Mouse (Mus musculus) heart, embryonic 15.5 days (tissue): ENCODE results near the gene Spen. TPM values are rescaled to one million over a fixed set of nuclear protein-coding genes. Genes with fewer than 3 reads are reported as not detected.

Source experiments
- ATAC-seq: fragments of 200-750 bp; cut with Nextera tagmentation; replicated peaks from 2 replicates; pipeline ENCODE4 v1.8.0; 2017; ENCODE audit warnings: low read depth, moderate TSS enrichment; ENCODE audit not compliant: insufficient number of reproducible peaks, insufficient read depth, low FRiP score
- H3K27ac ChIP-seq: fragments of 300-500 bp; sonication (generic); 2 replicates; pipeline ENCODE4 v1.5.1; 2015; ENCODE audit warnings: mild to moderate bottlenecking, inconsistent platforms
- H3K27me3 ChIP-seq: fragments of 300-500 bp; sonication (generic); 2 replicates; pipeline ENCODE4 v1.6.1; 2015; ENCODE audit warnings: inconsistent platforms
- H3K36me3 ChIP-seq: fragments of 300-500 bp; sonication (generic); 2 replicates; pipeline ENCODE4 v1.6.1; 2015; ENCODE audit warnings: mild to moderate bottlenecking, inconsistent platforms
- H3K4me1 ChIP-seq: fragments of 300-500 bp; sonication (generic); replicated peaks from 2 replicates; pipeline ENCODE4 v1.6.1; 2015; ENCODE audit warnings: inconsistent platforms
- H3K4me2 ChIP-seq: fragments of 300-500 bp; sonication (generic); 2 replicates; pipeline ENCODE4 v1.6.1; 2015; ENCODE audit warnings: inconsistent platforms, mild to moderate bottlenecking, moderate library complexity
- H3K4me3 ChIP-seq: fragments of 300-500 bp; sonication (generic); 2 replicates; pipeline ENCODE4 v1.5.1; 2015; ENCODE audit warnings: mild to moderate bottlenecking, inconsistent platforms
- H3K9ac ChIP-seq: fragments of 300-500 bp; sonication (generic); 2 replicates; pipeline ENCODE4 v1.6.1; 2015; ENCODE audit warnings: mild to moderate bottlenecking, inconsistent platforms
- H3K9me3 ChIP-seq: fragments of 300-500 bp; sonication (generic); replicated peaks from 2 replicates; pipeline ENCODE4 v1.6.1; 2016; ENCODE audit warnings: inconsistent platforms
- WGBS: fragments of 180-500 bp; shearing (Covaris S2); methylation state at CpG from one replicate; pipeline ENCODE4 v1.1.7; 2015; ENCODE audit warnings: mixed read lengths; 5-methylcytosine and 5-hydroxymethylcytosine counted together
- polyA plus RNA-seq: library from polyadenylated mRNA; unstranded; fragments of >200 nt; fragmentation: Nextera tagmentation; extraction: Ambion mirVana; gene quantifications from 2 replicates; pipeline ENCODE4 v1.2.1, GENCODE M21; 2015

Spen gene
- polyA plus RNA-seq, 1 experiment from 2014 or later = 6.3 TPM

GRCm38 (mm10) chr4:141526936-141527650 is 11.3 kb downstream of the Spen start:
- ATAC-seq = no peak
- H3K9me3 ChIP-seq = no peaks in the 10 kb centered on the region
- 57% methylated on average over 7 of the region's 7 CpGs for WGBS
- no peak overlapping the region for H3K4me3 ChIP-seq
- H3K4me1 ChIP-seq = peaks cover 47% of the 10 kb centered on the region
- H3K27me3 ChIP-seq = no peaks in the 10 kb centered on the region
- H3K27ac ChIP-seq = no peak overlapping the region
- peaks cover 3% of the 10 kb centered on the region; the same call in 1 of the 2 replicates for H3K36me3 ChIP-seq
- H3K9ac ChIP-seq = no peak overlapping the region
- H3K4me2 ChIP-seq = no peak overlapping the region

GRCm38 (mm10) chr4:141525940-141526339 is 12.5 kb downstream of the Spen start:
- Histone ChIP-seq H3K4me1 (peaks cover 47% of the 10 kb centered on the region), H3K36me3 (peaks cover 14% of the 10 kb centered on the region)

GRCm38 (mm10) chr4:141524658-141525057 is 13.7 kb downstream of the Spen start:
- Histone ChIP-seq H3K9ac (no peak overlapping the region), H3K9me3 (no peaks in the 10 kb centered on the region), H3K4me2 (no peak overlapping the region), H3K4me1 (peaks cover 46% of the 10 kb centered on the region), H3K36me3 (peaks cover 20% of the 10 kb centered on the region), H3K4me3 (no peak overlapping the region), H3K27ac (peak overlapping the region; percentile 38), H3K27me3 (no peaks in the 10 kb centered on the region)
- WGBS = 13% methylated on average over 6 of the region's 6 CpGs
- ATAC-seq = no peak; the same call in 1 of the 2 replicates

More at GRCm38 (mm10) chr4:141525940-141526339, 12.5 kb downstream of the Spen start:
- Histone ChIP-seq H3K9me3 (no peaks in the 10 kb centered on the region), H3K4me3 (no peak overlapping the region), H3K27me3 (no peaks in the 10 kb centered on the region), H3K9ac (no peak overlapping the region), H3K27ac (no peak overlapping the region), H3K4me2 (no peak overlapping the region)
- ATAC-seq = no peak
- 70% methylated on average over 2 of the region's 2 CpGs for WGBS

GRCm38 (mm10) chr4:141523128-141523527 is 15.3 kb downstream of the Spen start:
- no peak for ATAC-seq
- no peaks in the 10 kb centered on the region for H3K9me3 ChIP-seq
- H3K4me3 ChIP-seq = no peak overlapping the region
- peak overlapping the region; percentile 35 for H3K27ac ChIP-seq
- H3K36me3 ChIP-seq = peaks cover 27% of the 10 kb centered on the region
- no peak overlapping the region for H3K9ac ChIP-seq
- 54% methylated on average over 11 of the region's 11 CpGs for WGBS
- no peaks in the 10 kb centered on the region for H3K27me3 ChIP-seq
- H3K4me2 ChIP-seq = no peak overlapping the region
- peaks cover 34% of the 10 kb centered on the region for H3K4me1 ChIP-seq

- ATAC-seq = no peak
- peaks cover 38% of the 10 kb centered on the region for H3K36me3 ChIP-seq
Observed at GRCm38 (mm10) chr4:141518386-141518785, 20.0 kb downstream of the Spen start.

GRCm38 (mm10) chr4:141514179-141514641 is 24.2 kb downstream of the Spen start:
- no peak overlapping the region for H3K4me3 ChIP-seq
- peaks cover 17% of the 10 kb centered on the region; the same call in 1 of the 2 replicates for H3K36me3 ChIP-seq
- H3K9ac ChIP-seq = no peak overlapping the region
- H3K27me3 ChIP-seq = no peaks in the 10 kb centered on the region
- H3K4me1 ChIP-seq = peaks cover 29% of the 10 kb centered on the region
- no peak overlapping the region for H3K4me2 ChIP-seq
- H3K9me3 ChIP-seq = no peaks in the 10 kb centered on the region
- ATAC-seq = no peak; the same call in 1 of the 2 replicates
- whole genome bisulfite sequencing = 33% methylated on average over 12 of the region's 12 CpGs
- peak overlapping the region; percentile 27 for H3K27ac ChIP-seq

More at GRCm38 (mm10) chr4:141518386-141518785, 20.0 kb downstream of the Spen start:
- H3K27ac ChIP-seq = no peak overlapping the region
- WGBS = 83% methylated on average over 3 of the region's 3 CpGs
- H3K27me3 ChIP-seq = no peaks in the 10 kb centered on the region
- no peak overlapping the region for H3K9ac ChIP-seq
- no peak overlapping the region for H3K4me2 ChIP-seq
- H3K4me1 ChIP-seq = peaks cover 22% of the 10 kb centered on the region
- no peaks in the 10 kb centered on the region for H3K9me3 ChIP-seq
- no peak overlapping the region for H3K4me3 ChIP-seq

GRCm38 (mm10) chr4:141512145-141512544 is 26.3 kb downstream of the Spen start:
- WGBS = 73% methylated on average over 6 of the region's 6 CpGs
- Histone ChIP-seq H3K4me1 (peaks cover 33% of the 10 kb centered on the region), H3K27ac (no peak overlapping the region), H3K9me3 (no peaks in the 10 kb centered on the region), H3K36me3 (peaks cover 9% of the 10 kb centered on the region; the same call in 1 of the 2 replicates), H3K4me2 (no peak overlapping the region), H3K9ac (no peak overlapping the region), H3K4me3 (no peak overlapping the region), H3K27me3 (no peaks in the 10 kb centered on the region)
- ATAC-seq = no peak

GRCm38 (mm10) chr4:141510457-141510856 is 27.9 kb downstream of the Spen start:
- 82% methylated on average over 13 of the region's 13 CpGs for WGBS
- Histone ChIP-seq H3K9me3 (no peaks in the 10 kb centered on the region), H3K9ac (no peak overlapping the region), H3K4me3 (no peak overlapping the region), H3K27ac (no peak overlapping the region), H3K4me2 (no peak overlapping the region), H3K36me3 (no peaks in the 10 kb centered on the region), H3K4me1 (peaks cover 47% of the 10 kb centered on the region), H3K27me3 (no peaks in the 10 kb centered on the region)
- no peak for ATAC-seq

GRCm38 (mm10) chr4:141506893-141507292 is 31.5 kb downstream of the Spen start:
- H3K9me3 ChIP-seq = no peaks in the 10 kb centered on the region
- H3K27ac ChIP-seq = peak overlapping the region; percentile 73
- ATAC-seq = peak; percentile 45
- H3K4me3 ChIP-seq = no peak overlapping the region
- 51% methylated on average over 10 of the region's 10 CpGs for WGBS
- H3K4me1 ChIP-seq = peaks cover 34% of the 10 kb centered on the region
- H3K36me3 ChIP-seq = no peaks in the 10 kb centered on the region
- peak overlapping the region; percentile 40 for H3K4me2 ChIP-seq
- no peaks in the 10 kb centered on the region for H3K27me3 ChIP-seq
- H3K9ac ChIP-seq = no peak overlapping the region

- Histone ChIP-seq H3K9me3 (no peaks in the 10 kb centered on the region), H3K27me3 (no peaks in the 10 kb centered on the region), H3K4me1 (peaks cover 38% of the 10 kb centered on the region), H3K9ac (no peak overlapping the region), H3K4me3 (no peak overlapping the region), H3K27ac (peak overlapping the region; percentile 73), H3K36me3 (no peaks in the 10 kb centered on the region), H3K4me2 (peak overlapping the region; percentile 40)
- WGBS = 27% methylated on average over 10 of the region's 10 CpGs
- peak; percentile 83 for ATAC-seq
Observed at GRCm38 (mm10) chr4:141506352-141506751, 32.0 kb downstream of the Spen start.

GRCm38 (mm10) chr4:141505810-141506209 is 32.6 kb downstream of the Spen start:
- no peak overlapping the region for H3K9ac ChIP-seq
- no peak overlapping the region for H3K4me3 ChIP-seq
- H3K4me1 ChIP-seq = peaks cover 41% of the 10 kb centered on the region
- H3K36me3 ChIP-seq = no peaks in the 10 kb centered on the region
- no peak for ATAC-seq
- peak overlapping the region; percentile 73; the same call in 1 of the 2 replicates for H3K27ac ChIP-seq
- no peaks in the 10 kb centered on the region for H3K27me3 ChIP-seq
- H3K4me2 ChIP-seq = peak overlapping the region; percentile 40; the same call in 1 of the 2 replicates
- WGBS = 93% methylated on average over 11 of the region's 11 CpGs
- H3K9me3 ChIP-seq = no peaks in the 10 kb centered on the region

- Histone ChIP-seq H3K9me3 (no peaks in the 10 kb centered on the region), H3K4me3 (no peak overlapping the region), H3K4me2 (no peak overlapping the region), H3K9ac (no peak overlapping the region), H3K27ac (no peak overlapping the region), H3K4me1 (peaks cover 41% of the 10 kb centered on the region), H3K27me3 (no peaks in the 10 kb centered on the region), H3K36me3 (no peaks in the 10 kb centered on the region)
- ATAC-seq = no peak
- WGBS = 91% methylated on average over 4 of the region's 4 CpGs
Observed at GRCm38 (mm10) chr4:141504471-141504870, 33.9 kb downstream of the Spen start.
